Mouse (Mus musculus) neural tube, embryonic 13.5 days (tissue): ENCODE measurements around the gene Cdsn. TPM values are rescaled to one million over a fixed set of nuclear protein-coding genes. Genes with fewer than 3 reads are reported as not detected.

ENCODE experiments used
- ATAC-seq: fragments of 200-750 bp; cut with Nextera tagmentation; 2 replicates; pipeline ENCODE4 v1.8.0; 2017; ENCODE audit warnings: low read depth, mild to moderate bottlenecking, moderate TSS enrichment, moderate library complexity
- H3K27ac ChIP-seq: fragments of 300-500 bp; sonication (generic); replicated peaks from 2 replicates; pipeline ENCODE4 v1.5.1; 2015; ENCODE audit warnings: moderate library complexity, mild to moderate bottlenecking, inconsistent platforms
- H3K27me3 ChIP-seq: fragments of 300-500 bp; sonication (generic); 2 replicates; pipeline ENCODE4 v1.6.1; 2015; ENCODE audit warnings: mild to moderate bottlenecking, inconsistent platforms
- H3K36me3 ChIP-seq: fragments of 300-500 bp; sonication (generic); 2 replicates; pipeline ENCODE4 v1.6.1; 2015; ENCODE audit warnings: mild to moderate bottlenecking, inconsistent platforms
- H3K4me1 ChIP-seq: fragments of 300-500 bp; sonication (generic); replicated peaks from 2 replicates; pipeline ENCODE4 v1.6.1; 2015; ENCODE audit warnings: inconsistent platforms
- H3K4me2 ChIP-seq: fragments of 300-500 bp; sonication (generic); 2 replicates; pipeline ENCODE4 v1.6.1; 2015; ENCODE audit warnings: inconsistent platforms, mild to moderate bottlenecking, moderate library complexity
- H3K4me3 ChIP-seq: fragments of 300-500 bp; sonication (generic); 2 replicates; pipeline ENCODE4 v1.5.1; 2015; ENCODE audit warnings: mild to moderate bottlenecking, inconsistent platforms
- H3K9ac ChIP-seq: fragments of 300-500 bp; sonication (generic); 2 replicates; pipeline ENCODE4 v1.6.1; 2015; ENCODE audit warnings: moderate library complexity, mild to moderate bottlenecking, inconsistent platforms
- H3K9me3 ChIP-seq: fragments of 300-500 bp; sonication (generic); 2 replicates; pipeline ENCODE4 v1.6.1; 2016; ENCODE audit warnings: inconsistent platforms
- WGBS: fragments of 180-500 bp; shearing (Covaris S2); methylation state at CpG from one replicate; pipeline ENCODE4 v1.1.7; 2015; 5-methylcytosine and 5-hydroxymethylcytosine counted together
- polyA plus RNA-seq: library from polyadenylated mRNA; unstranded; fragments of >200 nt; fragmentation: Nextera tagmentation; extraction: Ambion mirVana; gene quantifications from 2 replicates; pipeline ENCODE4 v1.2.1, GENCODE M21; 2015

Gene Cdsn
- polyA plus RNA-seq, 1 experiment from 2014 or later = not detected

- H3K9me3 ChIP-seq = no peaks in the 10 kb centered on the region
- H3K9ac ChIP-seq = no peak overlapping the region
- no peak overlapping the region for H3K4me3 ChIP-seq
- H3K4me1 ChIP-seq = 0 out of 2 replicates have a peak, but pooled peaks cover 2% of the 10 kb centered on the region
- H3K27ac ChIP-seq = no peak overlapping the region
- H3K4me2 ChIP-seq = no peak overlapping the region
- no peak for ATAC-seq
- 90% methylated on average over 13 of the region's 13 CpGs for WGBS
- H3K27me3 ChIP-seq = no peaks in the 10 kb centered on the region
- no peaks in the 10 kb centered on the region for H3K36me3 ChIP-seq
These were observed 4.3 kb downstream of the Cdsn start for GRCm38 (mm10) chr17:35556186-35556765.

GRCm38 (mm10) chr17:35556812-35557211 is 4.9 kb downstream of the Cdsn start:
- Histone ChIP-seq H3K9me3 (no peaks in the 10 kb centered on the region), H3K4me3 (no peak overlapping the region), H3K36me3 (no peaks in the 10 kb centered on the region), H3K4me2 (no peak overlapping the region), H3K27ac (no peak overlapping the region), H3K4me1 (0 out of 2 replicates have a peak, but pooled peaks cover 3% of the 10 kb centered on the region), H3K9ac (no peak overlapping the region), H3K27me3 (no peaks in the 10 kb centered on the region)
- ATAC-seq = no peak
- 27% methylated on average over 5 of the region's 5 CpGs for WGBS

- no peak for ATAC-seq
- H3K27ac ChIP-seq = 0 out of 2 replicates have a peak overlapping the region, but pooled peaks have one; percentile 0
- 75% methylated on average over 9 of the region's 9 CpGs for WGBS
These were observed 5.4 kb downstream of the Cdsn start for GRCm38 (mm10) chr17:35557351-35557750.

GRCm38 (mm10) chr17:35558216-35558615 is 6.3 kb downstream of the Cdsn start:
- ATAC-seq = no peak
- WGBS = 65% methylated on average over 8 of the region's 8 CpGs
- H3K9ac ChIP-seq = no peak overlapping the region

More at GRCm38 (mm10) chr17:35557351-35557750, 5.4 kb downstream of the Cdsn start:
- Histone ChIP-seq H3K9me3 (no peaks in the 10 kb centered on the region), H3K4me2 (no peak overlapping the region), H3K9ac (no peak overlapping the region), H3K4me3 (no peak overlapping the region), H3K36me3 (no peaks in the 10 kb centered on the region), H3K27me3 (no peaks in the 10 kb centered on the region), H3K4me1 (0 out of 2 replicates have a peak, but pooled peaks cover 3% of the 10 kb centered on the region)

GRCm38 (mm10) chr17:35567150-35567549 is 15.2 kb downstream of the Cdsn start, which contains the start of gene 2300002M23Rik:
Gene 2300002M23Rik (plus strand): TSS chr17:35567450.
- no peaks in the 10 kb centered on the region for H3K36me3 ChIP-seq

More at GRCm38 (mm10) chr17:35558216-35558615, 6.3 kb downstream of the Cdsn start:
- no peak overlapping the region for H3K4me3 ChIP-seq
- H3K27ac ChIP-seq = no peak overlapping the region
- no peak overlapping the region for H3K4me2 ChIP-seq
- 0 out of 2 replicates have a peak, but pooled peaks cover 3% of the 10 kb centered on the region for H3K4me1 ChIP-seq
- H3K9me3 ChIP-seq = no peaks in the 10 kb centered on the region
- H3K36me3 ChIP-seq = no peaks in the 10 kb centered on the region
- no peaks in the 10 kb centered on the region for H3K27me3 ChIP-seq

GRCm38 (mm10) chr17:35567767-35568166 is 15.8 kb downstream of the Cdsn start:
- ATAC-seq = no peak

More at GRCm38 (mm10) chr17:35567150-35567549, 15.2 kb downstream of the Cdsn start, which contains the start of gene 2300002M23Rik:
- H3K27me3 ChIP-seq = peaks cover 23% of the 10 kb centered on the region
- H3K4me3 ChIP-seq = no peak within 1 kb of the TSS
- no peak within 1 kb of the TSS for H3K4me2 ChIP-seq
- ATAC-seq = no peak
- H3K9me3 ChIP-seq = no peaks in the 10 kb centered on the region
- 68% methylated on average over 3 of the region's 3 CpGs for WGBS
- H3K9ac ChIP-seq = no peak within 1 kb of the TSS
- no peak within 1 kb of the TSS for H3K27ac ChIP-seq
- H3K4me1 ChIP-seq = peaks cover 13% of the 10 kb centered on the region

GRCm38 (mm10) chr17:35569091-35569944 is 17.4 kb downstream of the Cdsn start:
- Histone ChIP-seq H3K4me1 (peaks cover 13% of the 10 kb centered on the region), H3K27me3 (peaks cover 23% of the 10 kb centered on the region), H3K36me3 (no peaks in the 10 kb centered on the region), H3K4me3 (peak overlapping the region; percentile 24), H3K27ac (no peak overlapping the region), H3K9ac (peak overlapping the region; percentile 58), H3K4me2 (peak overlapping the region; percentile 53), H3K9me3 (no peaks in the 10 kb centered on the region)
- ATAC-seq = peak; percentile 66
- 5% methylated on average over 28 of the region's 28 CpGs for WGBS

More at GRCm38 (mm10) chr17:35567767-35568166, 15.8 kb downstream of the Cdsn start:
- Histone ChIP-seq H3K27ac (no peak overlapping the region), H3K4me3 (no peak overlapping the region), H3K9me3 (no peaks in the 10 kb centered on the region), H3K4me1 (peaks cover 13% of the 10 kb centered on the region), H3K9ac (no peak overlapping the region), H3K27me3 (peaks cover 23% of the 10 kb centered on the region), H3K36me3 (no peaks in the 10 kb centered on the region), H3K4me2 (no peak overlapping the region)
- 29% methylated on average over 9 of the region's 9 CpGs for WGBS

- 30% methylated on average over 14 of the region's 14 CpGs for WGBS
- 0 out of 2 replicates have a peak, but pooled peaks have one; percentile 24 for ATAC-seq
These were observed 18.9 kb downstream of the Cdsn start for GRCm38 (mm10) chr17:35570836-35571235.

GRCm38 (mm10) chr17:35571477-35571876 is 19.5 kb downstream of the Cdsn start:
- Histone ChIP-seq H3K9ac (no peak overlapping the region), H3K4me3 (no peak overlapping the region), H3K9me3 (no peaks in the 10 kb centered on the region), H3K4me1 (peaks cover 13% of the 10 kb centered on the region), H3K27ac (no peak overlapping the region), H3K27me3 (peaks cover 23% of the 10 kb centered on the region), H3K4me2 (no peak overlapping the region), H3K36me3 (no peaks in the 10 kb centered on the region)
- 92% methylated on average over 7 of the region's 7 CpGs for WGBS
- ATAC-seq = no peak

More at GRCm38 (mm10) chr17:35570836-35571235, 18.9 kb downstream of the Cdsn start:
- no peak overlapping the region for H3K9ac ChIP-seq
- no peak overlapping the region for H3K27ac ChIP-seq
- no peaks in the 10 kb centered on the region for H3K36me3 ChIP-seq
- H3K4me3 ChIP-seq = no peak overlapping the region
- no peaks in the 10 kb centered on the region for H3K9me3 ChIP-seq
- no peak overlapping the region for H3K4me2 ChIP-seq
- peaks cover 23% of the 10 kb centered on the region for H3K27me3 ChIP-seq
- peaks cover 13% of the 10 kb centered on the region for H3K4me1 ChIP-seq

- Histone ChIP-seq H3K27me3 (no peaks in the 10 kb centered on the region), H3K4me3 (no peak overlapping the region), H3K27ac (no peak overlapping the region), H3K9ac (no peak overlapping the region), H3K4me2 (no peak overlapping the region), H3K4me1 (no peaks in the 10 kb centered on the region), H3K9me3 (no peaks in the 10 kb centered on the region), H3K36me3 (no peaks in the 10 kb centered on the region)
- 20% methylated on average over 6 of the region's 6 CpGs for WGBS
- ATAC-seq = no peak
These were observed 26.3 kb downstream of the Cdsn start for GRCm38 (mm10) chr17:35578211-35578610.

GRCm38 (mm10) chr17:35582900-35583299 is 31.0 kb downstream of the Cdsn start:
- 85% methylated on average over 1 of the region's 1 CpGs for WGBS
- no peak for ATAC-seq
- H3K27ac ChIP-seq = no peak overlapping the region
- H3K36me3 ChIP-seq = no peaks in the 10 kb centered on the region
- H3K4me2 ChIP-seq = no peak overlapping the region
- no peaks in the 10 kb centered on the region; the same call in 1 of the 2 replicates for H3K9me3 ChIP-seq
- no peak overlapping the region for H3K9ac ChIP-seq
- H3K4me1 ChIP-seq = peaks cover 3% of the 10 kb centered on the region
- no peak overlapping the region for H3K4me3 ChIP-seq
- no peaks in the 10 kb centered on the region for H3K27me3 ChIP-seq
